Mouse (Mus musculus) megakaryocyte-erythroid progenitor cell, adult 5-6 weeks (primary cell): ENCODE results near the gene Serpina3a. TPM values are rescaled to one million over a fixed set of nuclear protein-coding genes. Genes with fewer than 3 reads are reported as not detected.

Experiments
- ATAC-seq: replicated peaks from 2 replicates; pipeline ENCODE4 v1.8.0; 2016; ENCODE audit warnings: mild to moderate bottlenecking, inconsistent platforms; ENCODE audit not compliant: severe bottlenecking, poor library complexity, low FRiP score, low TSS enrichment
- total RNA-seq, 2 experiments: library from RNA; stranded (forward) in 1 of 2; stranded (reverse) in 1 of 2; fragments of 200-1000, 215-1000 nt in 1 of 2; fragments of >200 nt in 1 of 2; fragmentation: Nextera tagmentation in 1 of 2; gene quantifications; 2 replicates each; pipeline ENCODE4 v1.2.3; 2014 to 2017

Serpina3a gene
- total RNA-seq, 2 experiments from 2014 or later: not detected

GRCm38 (mm10) chr12:104140543-104141103 is 28.1 kb downstream of the Serpina3a start:
- ATAC-seq: no peak

- ATAC-seq: no peak
Observed at GRCm38 (mm10) chr12:104141506-104141905, 29.0 kb downstream of the Serpina3a start.

GRCm38 (mm10) chr12:104142427-104142826 is 29.9 kb downstream of the Serpina3a start:
- ATAC-seq: no peak

GRCm38 (mm10) chr12:104143286-104143685 is 30.8 kb downstream of the Serpina3a start:
- ATAC-seq: no peak

- ATAC-seq: no peak
Observed at GRCm38 (mm10) chr12:104145571-104145970, 33.0 kb downstream of the Serpina3a start.

GRCm38 (mm10) chr12:104151989-104152388 is 39.5 kb downstream of the Serpina3a start:
- no peak for ATAC-seq

GRCm38 (mm10) chr12:104153041-104153645 is 40.6 kb downstream of the Serpina3a start:
- ATAC-seq: no peak

GRCm38 (mm10) chr12:104153656-104154055 is 41.1 kb downstream of the Serpina3a start, which contains the start of gene Serpina3c:
Gene Serpina3c, minus strand, starts transcription at chr12:104153870.
- no peak for ATAC-seq

Other genes with a start within 250 kb of the Serpina3a start
- not detected in 2 replicates for gene Serpina1a, start 249.2 kb upstream of the Serpina3a start, total RNA-seq (2014; fragmentation: Nextera tagmentation)
- gene Serpina1a, start 249.2 kb upstream of the Serpina3a start, total RNA-seq (2017): not detected in 2 replicates
- gene Serpina1c, start 207.8 kb upstream of the Serpina3a start, total RNA-seq (2014; fragmentation: Nextera tagmentation): not detected in 2 replicates
- gene Serpina1c, start 207.8 kb upstream of the Serpina3a start, total RNA-seq (2017): not detected in 2 replicates
- not detected in 2 replicates for gene Serpina1e, start 153.7 kb upstream of the Serpina3a start, total RNA-seq (2014; fragmentation: Nextera tagmentation)
- not detected in 2 replicates for gene Serpina1e, start 153.7 kb upstream of the Serpina3a start, total RNA-seq (2017)
- gene Serpina11, start 122.8 kb upstream of the Serpina3a start, total RNA-seq (2014; fragmentation: Nextera tagmentation): not detected in 2 replicates
- not detected in 2 replicates for gene Serpina11, start 122.8 kb upstream of the Serpina3a start, total RNA-seq (2017)
- gene Serpina9, start 99.0 kb upstream of the Serpina3a start, total RNA-seq (2014; fragmentation: Nextera tagmentation): not detected in 2 replicates
- gene Serpina9, start 99.0 kb upstream of the Serpina3a start, total RNA-seq (2017): not detected in 2 replicates
- gene Serpina12, start 68.3 kb upstream of the Serpina3a start, total RNA-seq (2014; fragmentation: Nextera tagmentation): not detected in 2 replicates
- 0.28 TPM in 1 of 2 replicates, not detected in the other for gene Serpina12, start 68.3 kb upstream of the Serpina3a start, total RNA-seq (2017)
- gene Serpina5, start 11.6 kb upstream of the Serpina3a start, total RNA-seq (2014; fragmentation: Nextera tagmentation): not detected in 2 replicates
- gene Serpina5, start 11.6 kb upstream of the Serpina3a start, total RNA-seq (2017): not detected in 2 replicates
- gene Serpina3b, start 15.3 kb downstream of the Serpina3a start, total RNA-seq (2014; fragmentation: Nextera tagmentation): not detected in 2 replicates
- not detected in 2 replicates for gene Serpina3b, start 15.3 kb downstream of the Serpina3a start, total RNA-seq (2017)
- gene Serpina3c, start 41.1 kb downstream of the Serpina3a start, total RNA-seq (2014; fragmentation: Nextera tagmentation): not detected in 2 replicates
- gene Serpina3c, start 41.1 kb downstream of the Serpina3a start, total RNA-seq (2017): not detected in 2 replicates
- 0.82 and 1.6 TPM in 2 replicates for gene Serpina3f, start 101.8 kb downstream of the Serpina3a start, total RNA-seq (2014; fragmentation: Nextera tagmentation)
- 0.11 and 1.9 TPM in 2 replicates for gene Serpina3f, start 101.8 kb downstream of the Serpina3a start, total RNA-seq (2017)
- 1.4 and 15.7 TPM in 2 replicates for gene Serpina3g, start 123.5 kb downstream of the Serpina3a start, total RNA-seq (2014; fragmentation: Nextera tagmentation)
- gene Serpina3g, start 123.5 kb downstream of the Serpina3a start, total RNA-seq (2017): 12.0 and 28.0 TPM in 2 replicates
- gene Serpina3i, start 150.4 kb downstream of the Serpina3a start, total RNA-seq (2014; fragmentation: Nextera tagmentation): not detected in 2 replicates
- gene Serpina3i, start 150.4 kb downstream of the Serpina3a start, total RNA-seq (2017): not detected in 2 replicates
- not detected in 2 replicates for gene Serpina3j, start 201.8 kb downstream of the Serpina3a start, total RNA-seq (2014; fragmentation: Nextera tagmentation)
- gene Serpina3j, start 201.8 kb downstream of the Serpina3a start, total RNA-seq (2017): not detected in 2 replicates
- not detected in 2 replicates for gene Serpina3k, start 225.8 kb downstream of the Serpina3a start, total RNA-seq (2014; fragmentation: Nextera tagmentation)
- gene Serpina3k, start 225.8 kb downstream of the Serpina3a start, total RNA-seq (2017): not detected in 2 replicates
- not detected in 2 replicates for gene Serpina3m, start 225.8 kb downstream of the Serpina3a start, total RNA-seq (2014; fragmentation: Nextera tagmentation)
- not detected in 2 replicates for gene Serpina3m, start 225.8 kb downstream of the Serpina3a start, total RNA-seq (2017)